Mouse (Mus musculus): ENCODE data around the gene Cox7c. TPM values are rescaled to one million over a fixed set of nuclear protein-coding genes. Genes with fewer than 3 reads are reported as not detected.

Gene Cox7c
- 1,000 to 10,000 TPM in 1 of 2 experiments, 100 to 1,000 TPM in 1; 483 to 1,347 TPM for polyA plus RNA-seq (2012; fragmentation: generic; extraction: Trizol)

DNA sequence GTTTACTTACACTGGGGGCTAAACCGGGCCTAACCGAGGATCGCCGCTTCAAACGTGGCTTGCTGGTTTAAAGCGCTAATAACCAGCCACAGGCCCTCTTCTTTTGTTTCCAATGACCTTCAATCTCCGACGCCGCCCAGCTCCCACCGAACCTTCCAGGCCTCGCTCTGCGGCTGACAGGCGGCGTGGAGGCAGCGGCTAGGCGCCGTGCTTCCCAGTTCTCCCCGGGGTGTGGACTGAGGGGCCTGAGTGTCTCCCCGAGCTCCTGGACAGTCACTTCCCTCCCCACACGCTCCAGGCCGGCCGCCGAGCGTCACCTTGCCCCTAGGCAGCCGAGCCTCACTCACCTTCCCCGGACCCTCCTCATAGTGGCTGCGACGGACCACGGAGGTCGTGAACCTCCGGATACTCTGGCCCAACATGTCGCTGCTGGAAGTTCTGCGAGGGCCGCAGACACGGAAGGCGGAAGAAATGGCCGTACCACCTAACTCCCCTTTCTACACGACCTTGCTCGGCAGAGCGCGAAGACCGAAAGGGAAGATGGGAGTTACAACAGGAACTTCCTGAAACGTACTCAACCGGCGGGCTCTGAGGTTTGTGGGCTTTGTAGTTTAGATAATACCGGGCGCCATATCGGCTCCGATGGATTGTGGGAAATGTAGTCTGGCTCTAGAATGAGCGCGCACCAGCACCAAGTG, at the start of gene Cox7c:
Cox7c (minus strand) TSS at position 651 of the 698 bp plus-strand sequence.

